Mouse (Mus musculus): ENCODE results near the gene Sf1.

DNA sequence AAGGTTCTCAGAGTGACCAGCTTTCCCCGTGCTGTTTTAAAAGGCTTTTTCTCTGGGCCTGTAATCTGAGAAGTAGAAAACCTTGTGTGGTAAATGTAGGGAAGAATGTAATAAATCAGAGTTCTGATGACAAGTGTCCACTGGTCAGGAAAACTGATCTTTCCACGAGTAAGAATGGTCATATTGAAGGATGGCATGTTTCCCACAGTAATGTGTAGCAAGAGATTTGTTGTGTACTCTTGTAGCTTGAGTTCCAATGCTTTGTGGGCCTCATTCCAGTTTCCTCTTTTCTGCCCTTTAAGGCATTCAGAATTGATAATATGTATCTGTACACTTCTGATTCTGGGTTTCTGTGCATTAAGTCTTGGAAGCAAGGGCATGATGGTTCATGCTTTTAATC is 1.4 kb downstream of the Sf1 start:
- TF ChIP-seq POLR2A (IDR thresholded peaks at IDR 0.05; ENCODE audit: borderline replicate concordance, extremely low read depth, insufficient read depth, insufficient read length, poor library complexity, severe bottlenecking), result no peak
- no peak for TF ChIP-seq CTCF (IDR thresholded peaks at IDR 0.05; ENCODE audit: borderline replicate concordance, extremely low read depth, insufficient read depth, insufficient read length)
